Mouse (Mus musculus) thymus, adult 18-20 months (tissue): ENCODE results near the gene Ak5.
"Not testable (repeated sequence)": the region's sequence is repeated elsewhere in the genome, so short reads cannot be mapped to it uniquely, and the experiment has no call there.

ENCODE experiments used
- DNase-seq, 2 experiments: peaks; one replicate each; pipeline ENCODE4 v3.0.0; 2022; ENCODE audit warnings: mixed read lengths in 2 of 2

The Ak5 gene

DNA sequence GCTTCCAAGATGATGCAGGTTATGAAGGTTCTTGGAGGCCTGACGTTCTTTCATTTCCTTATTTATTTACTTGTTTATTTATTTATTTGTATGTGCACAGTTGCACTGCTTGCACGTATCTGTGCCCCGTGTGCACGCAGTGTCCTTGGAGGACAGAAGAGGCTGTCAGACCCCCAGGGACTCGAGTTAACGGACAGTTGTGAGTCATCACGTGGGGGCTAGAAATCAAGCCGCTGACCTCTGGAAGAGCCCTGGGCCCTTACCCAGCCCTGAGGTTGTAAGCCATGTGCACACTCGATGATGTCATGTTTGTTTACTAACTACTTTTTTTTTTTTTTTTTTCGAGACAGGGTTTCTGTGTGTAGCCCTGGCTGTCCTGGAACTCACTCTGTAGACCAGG, 197.8 kb downstream of the Ak5 start:
- no peak for DNase-seq

DNA sequence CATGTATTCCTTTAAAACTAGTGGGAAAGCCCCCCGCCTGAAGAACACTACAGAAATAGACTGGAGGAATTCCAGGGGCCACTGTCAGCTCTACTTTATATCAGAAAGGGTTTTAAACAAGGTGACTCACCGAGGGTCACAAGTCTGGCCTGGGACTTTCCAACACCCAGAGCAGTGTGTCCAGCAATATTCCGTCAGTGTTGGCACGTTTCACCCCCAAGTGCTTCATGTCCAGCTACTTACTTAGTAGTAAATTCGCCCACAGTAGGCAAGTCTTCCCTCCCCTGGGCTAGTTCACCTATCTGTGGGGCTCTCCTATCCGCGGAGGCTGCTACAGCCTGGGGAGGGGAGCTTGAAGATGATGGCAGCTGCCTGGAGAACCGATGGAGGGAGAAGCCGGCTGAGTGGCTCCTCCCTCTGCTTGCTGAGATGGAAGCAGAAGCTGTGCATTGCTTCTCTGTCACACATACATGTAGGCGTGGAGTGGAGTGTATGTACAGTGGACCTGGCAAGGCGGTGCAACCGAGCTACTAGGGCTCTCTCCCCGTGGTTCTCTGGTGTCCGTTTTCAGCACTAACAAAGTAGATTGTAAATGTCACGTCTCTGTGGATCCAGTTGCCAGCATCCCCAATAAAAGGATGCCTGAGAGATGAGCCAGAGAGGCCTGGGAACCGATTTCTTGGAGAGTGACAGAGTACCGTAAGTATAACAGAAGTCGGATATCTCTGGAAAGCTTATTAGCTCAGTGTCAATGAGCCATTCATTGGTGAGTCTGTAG, 198.5 kb downstream of the Ak5 start:
- no peak for DNase-seq

DNA sequence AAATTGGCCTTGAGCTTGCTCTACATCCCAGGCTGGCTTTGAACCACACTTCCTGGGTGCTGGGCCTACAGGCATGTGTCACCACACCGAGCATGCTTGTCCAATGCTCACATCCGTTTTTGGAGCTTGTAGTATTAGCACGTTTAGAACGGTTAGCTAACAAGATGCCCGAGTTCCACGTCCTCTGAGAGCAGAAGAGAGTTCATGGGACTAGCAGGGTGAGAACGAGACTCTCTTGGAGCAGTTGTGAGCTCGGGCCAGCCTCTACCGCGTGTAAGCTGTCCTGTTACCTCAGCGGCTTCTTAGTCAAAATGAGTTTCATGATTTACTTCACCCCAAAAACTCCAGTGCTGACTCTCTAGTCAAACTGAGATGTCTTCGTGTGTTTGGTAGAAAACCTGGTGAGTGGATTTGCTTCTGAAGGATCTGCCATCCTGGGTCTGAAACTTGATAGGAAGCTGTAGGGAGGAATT, 199.6 kb downstream of the Ak5 start:
- no peak for DNase-seq

DNA sequence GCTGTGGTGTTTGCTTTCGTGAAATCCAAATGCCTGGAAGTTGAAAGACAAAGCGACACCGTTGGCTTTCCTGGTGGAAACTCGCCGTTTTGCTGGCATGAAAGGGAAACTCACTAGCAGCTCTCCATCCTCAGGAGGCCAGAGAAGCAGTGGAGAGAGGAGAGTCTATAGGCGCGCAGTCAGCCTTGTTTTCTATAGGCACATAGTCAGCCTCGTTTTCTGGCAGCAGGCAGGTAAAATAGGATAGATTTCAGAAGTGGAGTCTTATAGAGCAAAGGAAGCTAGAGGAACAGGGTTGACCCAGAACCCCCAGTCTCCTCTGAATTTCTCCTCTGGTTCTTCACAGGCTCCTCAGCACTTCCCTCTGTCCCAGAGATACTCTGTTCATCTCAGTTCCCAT, 200.1 kb downstream of the Ak5 start:
- DNase-seq = no peak

DNA sequence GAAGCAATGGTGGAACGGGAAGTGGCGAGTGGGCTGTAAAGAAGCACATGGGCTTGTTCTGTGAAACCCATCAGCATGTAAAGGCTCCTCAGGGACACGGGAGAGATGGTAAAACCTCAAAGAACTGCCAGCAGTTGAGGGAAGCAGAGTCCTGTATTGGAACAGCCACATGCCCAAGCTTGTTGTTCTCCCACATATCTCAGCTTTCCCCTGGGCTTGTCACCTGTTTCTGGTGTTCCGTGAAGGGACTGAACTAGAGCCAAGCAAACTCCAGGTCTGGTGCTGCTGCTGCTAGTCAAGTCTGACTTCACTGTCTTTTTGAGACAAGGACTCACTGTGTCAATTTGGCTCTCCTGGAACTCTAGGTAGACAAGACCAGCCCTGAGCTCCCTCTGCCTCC, 200.8 kb downstream of the Ak5 start:
- DNase-seq = no peak

DNA sequence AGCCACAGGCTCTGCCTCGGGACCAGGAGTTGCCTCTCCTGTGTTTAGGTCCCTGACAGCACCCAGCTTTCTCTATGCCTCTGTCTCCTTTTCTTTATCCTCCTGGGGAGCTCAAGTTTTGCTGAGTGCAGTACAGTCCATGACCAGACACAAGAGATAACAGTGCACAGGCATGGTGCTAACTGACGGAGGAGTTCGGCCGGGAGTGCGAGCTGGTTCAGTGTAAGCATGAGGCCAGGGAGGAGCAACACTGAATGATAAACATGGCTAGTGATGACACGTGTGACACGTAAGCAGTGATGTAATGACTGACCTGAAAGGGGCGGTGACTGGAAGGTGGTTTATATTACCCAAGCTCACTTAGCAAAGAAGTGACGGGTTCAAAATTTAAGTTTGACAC, 201.3 kb downstream of the Ak5 start:
- DNase-seq = no peak

DNA sequence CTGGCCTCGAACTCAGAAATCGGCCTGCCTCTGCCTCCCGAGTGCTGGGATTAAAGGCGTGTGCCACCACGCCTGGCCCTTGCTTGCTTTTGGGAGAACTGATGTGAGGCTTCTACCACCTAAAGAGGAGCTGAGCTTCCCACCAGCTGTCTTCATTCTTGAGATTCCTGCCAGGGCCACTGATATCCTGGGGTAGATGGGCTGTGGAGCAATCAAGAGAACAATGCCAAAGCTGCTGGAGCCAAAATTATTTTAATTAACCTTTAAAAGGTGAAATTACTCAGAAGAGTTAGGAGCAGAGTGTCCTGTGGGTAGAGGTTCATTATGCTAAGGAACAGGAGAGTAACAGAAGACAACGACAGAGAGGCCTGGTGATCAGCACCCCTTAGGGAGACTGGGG, 202.8 kb downstream of the Ak5 start:
- no peak for DNase-seq

DNA sequence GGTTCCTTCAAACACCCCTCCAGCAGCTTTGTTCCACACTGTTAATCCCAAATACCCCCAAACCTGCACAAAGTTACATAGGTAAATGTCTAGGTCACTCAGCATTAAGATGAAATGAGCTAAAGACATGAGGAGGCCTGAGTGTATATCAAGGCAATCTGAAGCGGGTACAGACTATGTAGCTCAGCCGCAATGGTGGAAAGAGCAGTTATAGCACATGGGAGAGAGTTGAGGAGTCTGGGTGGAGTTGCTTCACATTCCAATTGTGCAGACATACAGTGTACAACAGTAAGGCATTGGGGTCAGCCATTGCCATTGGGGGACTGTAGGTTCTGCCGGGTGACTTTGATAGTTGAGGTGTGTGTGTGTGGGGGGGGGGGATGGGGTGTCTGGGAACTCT, 203.7 kb downstream of the Ak5 start:
- DNase-seq = no peak

DNA sequence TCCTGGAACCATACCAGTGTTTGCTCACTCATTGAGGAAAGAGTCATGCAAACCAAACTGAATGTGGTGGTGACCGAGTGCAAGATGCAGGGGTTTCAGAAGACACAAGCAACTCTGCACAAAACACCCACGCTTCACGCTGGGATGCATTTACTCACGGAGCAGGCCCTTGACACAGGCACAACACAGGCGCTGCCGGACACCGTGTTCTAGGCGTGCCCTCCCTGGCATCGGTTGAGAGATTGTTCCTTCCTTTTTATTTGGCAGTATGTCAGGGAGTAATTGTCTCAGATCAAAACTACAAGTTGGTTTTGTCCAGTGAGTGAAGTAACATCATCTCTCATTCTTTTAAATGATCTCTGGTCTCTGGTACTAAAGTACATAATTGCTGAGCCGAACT, 205.3 kb downstream of the Ak5 start:
- DNase-seq = no peak

DNA sequence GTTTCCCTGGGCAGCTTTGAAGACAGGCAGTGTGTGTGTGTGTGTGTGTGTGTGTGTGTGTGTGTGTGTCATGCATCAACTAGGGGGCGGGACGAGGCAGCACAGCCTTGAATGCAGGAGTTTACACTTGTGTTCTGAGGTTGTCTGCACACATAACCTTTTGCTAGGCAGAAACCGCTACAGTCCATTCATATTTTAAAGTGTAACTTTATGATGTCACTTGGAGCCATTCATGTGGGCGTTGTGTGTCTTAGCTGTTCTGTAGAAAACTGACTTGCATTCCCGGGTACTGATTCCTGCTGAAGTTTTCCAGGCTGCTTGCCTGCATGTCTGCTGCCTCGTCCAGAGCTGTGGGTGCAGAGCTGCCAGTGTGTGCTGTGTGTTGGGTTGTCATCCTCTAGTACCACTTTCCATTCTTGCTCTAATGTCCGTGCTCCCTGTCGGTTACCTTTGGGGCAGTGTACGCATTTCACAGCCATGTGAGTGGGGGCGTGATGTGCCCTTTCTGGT, 206.1 kb downstream of the Ak5 start:
- DNase-seq = no peak

DNA sequence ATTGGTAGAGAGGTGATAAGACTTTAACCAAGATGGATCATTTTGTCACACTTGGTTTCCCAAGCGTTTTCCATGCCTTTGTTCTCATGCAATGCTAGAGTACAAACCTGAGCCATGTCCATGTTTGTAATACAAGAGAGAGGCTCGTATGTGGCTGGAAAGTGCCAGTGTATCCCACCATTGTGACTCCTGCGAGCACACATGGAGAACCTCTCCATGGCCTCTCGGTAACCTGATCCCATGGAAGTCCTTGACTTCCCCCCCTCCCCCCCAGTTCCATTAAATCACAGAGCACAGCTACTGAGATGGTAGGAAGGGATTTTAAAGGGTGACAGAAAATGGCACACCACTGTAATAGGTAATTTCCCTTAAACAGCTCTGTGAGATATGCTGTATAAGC, 207.4 kb downstream of the Ak5 start:
- DNase-seq = no peak

DNA sequence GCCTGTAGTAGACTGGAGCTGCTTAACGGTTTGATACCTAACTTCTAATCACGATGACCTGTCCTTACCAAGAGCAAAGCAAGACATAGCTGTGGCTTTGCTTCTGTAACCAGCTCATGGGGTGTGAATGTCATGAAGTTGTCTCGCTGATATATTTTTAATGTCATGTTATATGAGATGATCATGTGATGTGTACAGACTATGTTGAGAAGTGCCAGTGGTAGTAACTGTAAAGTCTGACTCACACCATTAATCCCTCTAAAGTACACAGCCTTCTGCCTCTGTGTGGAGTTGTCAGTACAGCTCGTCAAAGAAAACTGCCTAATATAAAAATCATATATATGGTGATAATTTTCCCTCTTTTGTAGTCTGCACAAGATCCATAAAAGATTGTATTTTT, 209.3 kb downstream of the Ak5 start:
- DNase-seq = not testable (repeated sequence)

DNA sequence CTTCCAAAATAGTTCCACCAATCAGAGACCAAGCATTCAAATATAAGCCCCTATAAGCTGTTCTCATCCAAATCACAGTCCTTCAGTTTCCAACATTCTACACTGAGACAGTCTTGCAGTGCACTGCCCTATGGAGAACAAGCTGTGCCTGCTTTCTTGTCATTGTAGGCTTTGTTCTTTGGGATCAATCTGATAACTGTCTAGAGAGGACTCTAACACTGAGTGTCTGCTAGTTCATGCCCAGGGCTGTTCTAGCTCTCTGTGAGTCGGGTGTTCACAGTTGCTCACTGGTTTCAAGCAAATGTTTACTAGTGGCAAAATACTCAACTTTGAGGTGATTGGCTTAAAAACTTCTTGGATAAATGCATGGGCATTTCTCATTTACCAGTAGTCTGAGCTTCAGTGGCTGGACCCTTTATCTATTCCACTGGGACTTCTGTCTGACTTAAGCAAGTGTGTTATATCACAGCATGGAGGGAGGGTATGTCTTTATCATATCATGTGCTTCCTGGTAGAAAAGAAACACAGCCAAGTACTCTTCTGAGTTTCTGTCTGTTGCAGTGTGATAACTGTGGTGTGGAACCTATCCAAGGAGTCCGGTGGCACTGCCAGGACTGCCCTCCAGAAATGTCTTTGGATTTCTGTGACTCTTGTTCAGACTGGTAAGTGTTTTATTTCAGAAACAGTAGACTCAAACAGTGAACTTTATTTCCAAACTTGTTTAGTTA, 210.7 kb downstream of the Ak5 start:
- DNase-seq = no peak

DNA sequence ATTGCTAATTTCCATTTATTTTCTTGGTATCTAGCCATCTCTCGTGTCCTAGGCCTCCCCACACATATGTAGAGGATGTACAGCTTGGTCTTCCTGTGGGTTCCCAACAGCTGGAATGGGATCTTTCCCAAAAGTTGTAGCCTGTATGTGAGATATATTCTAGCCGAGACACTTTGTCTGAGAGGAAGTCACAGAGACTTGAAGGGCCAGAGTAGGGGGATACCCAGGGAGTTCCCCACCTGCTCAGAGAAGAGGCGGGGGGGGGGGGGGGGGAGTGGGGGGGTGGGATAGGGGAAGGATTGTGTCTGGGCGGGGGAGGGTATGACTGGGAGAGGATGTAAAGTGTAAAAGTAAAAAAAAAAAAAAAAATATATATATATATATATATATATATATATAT, 215.0 kb downstream of the Ak5 start:
- no peak for DNase-seq

DNA sequence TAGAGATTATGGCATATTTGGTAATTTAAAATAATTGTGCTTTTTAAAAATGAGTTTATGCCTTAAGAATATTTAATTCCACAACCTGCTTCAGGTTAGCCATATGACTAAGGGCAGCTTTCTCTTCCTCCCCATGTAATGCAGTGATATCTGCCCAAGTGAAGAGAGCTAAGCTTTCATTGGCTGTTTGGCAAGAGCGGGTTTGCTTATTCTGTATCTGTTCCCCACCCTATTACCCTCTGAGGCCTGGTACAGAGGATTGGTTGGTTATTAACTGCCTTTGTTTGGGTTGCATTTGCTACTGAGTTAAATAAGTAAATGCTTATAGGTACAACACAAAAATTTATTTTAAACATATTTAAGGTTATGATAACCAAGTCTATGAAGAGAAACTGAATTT, 221.2 kb downstream of the Ak5 start:
- DNase-seq = no peak

DNA sequence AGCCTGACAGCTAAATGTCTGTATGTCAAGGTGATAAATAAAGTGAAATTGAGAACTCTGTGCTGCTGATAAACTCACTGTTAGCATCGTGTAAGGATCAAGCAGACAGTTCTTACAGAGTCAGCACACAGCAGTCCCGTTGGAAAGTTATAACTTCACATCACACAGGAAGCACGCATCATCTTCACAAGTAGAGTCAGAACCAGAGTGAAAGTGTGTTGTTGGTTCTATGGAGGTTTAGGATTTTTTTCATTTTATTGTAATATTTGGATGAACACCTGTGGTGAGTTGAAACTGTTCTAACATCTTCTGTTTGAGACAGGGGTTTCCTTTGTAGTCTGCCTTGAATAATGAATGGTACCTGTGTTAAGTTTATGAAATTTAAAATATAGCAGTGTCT, 224.0 kb downstream of the Ak5 start:
- no peak for DNase-seq

DNA sequence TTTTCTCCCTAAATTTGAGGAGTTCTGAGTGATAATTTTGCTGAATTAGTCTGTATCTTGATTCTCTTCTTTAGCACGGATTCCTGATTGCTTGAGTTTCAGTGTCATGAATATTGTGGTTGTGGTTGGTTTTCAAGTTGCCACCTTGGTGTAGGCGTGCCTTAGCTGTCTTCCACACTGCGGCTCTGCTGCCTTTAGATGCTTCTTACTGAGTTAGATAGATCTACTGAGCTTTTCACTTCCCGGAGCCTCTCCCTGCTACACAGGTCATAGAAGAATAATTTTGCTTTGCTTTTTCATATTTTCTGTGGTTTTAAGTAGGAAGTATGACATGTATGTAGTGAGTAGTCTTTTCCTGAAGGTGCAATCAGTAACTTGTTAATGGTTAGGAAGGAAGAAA, 225.4 kb downstream of the Ak5 start:
- no peak for DNase-seq

DNA sequence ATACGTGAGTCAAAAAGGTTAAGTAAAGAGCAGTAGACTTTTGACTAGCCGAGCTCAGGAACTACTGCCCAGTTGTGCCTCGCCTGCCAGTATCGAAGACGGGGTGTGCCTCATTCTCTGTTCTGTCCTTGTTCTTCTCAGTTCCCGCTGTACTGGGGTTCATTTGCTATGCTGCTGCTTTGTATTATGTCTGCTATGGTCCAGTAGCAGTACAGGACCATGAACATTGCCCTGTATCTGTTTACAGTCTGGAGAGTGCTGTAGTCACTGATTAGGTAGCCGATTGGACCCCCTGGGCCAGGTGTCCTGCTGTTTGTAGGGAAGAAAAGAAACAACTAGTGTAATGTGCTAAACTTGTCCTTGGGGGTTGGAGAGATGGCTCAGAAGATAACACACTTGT, 230.1 kb downstream of the Ak5 start:
- DNase-seq = no peak

DNA sequence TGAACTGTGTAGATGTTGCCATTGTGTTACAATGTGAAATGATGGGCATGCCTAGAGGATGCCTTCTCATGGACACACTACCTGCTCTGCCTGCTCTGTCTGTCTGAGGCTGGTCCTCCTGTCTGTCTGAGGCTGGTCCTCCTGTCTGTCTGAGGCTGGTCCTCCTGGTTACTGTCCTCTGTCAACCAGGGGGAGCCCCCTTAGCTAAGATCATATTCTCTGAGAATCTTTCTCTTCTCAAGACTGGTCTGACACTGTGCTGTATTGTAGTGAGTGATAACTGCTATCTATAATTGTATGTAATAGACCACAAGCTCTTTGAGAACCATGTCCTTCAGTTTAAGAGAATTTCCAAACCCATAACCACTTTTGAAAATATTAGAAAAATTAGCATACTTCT, 232.6 kb downstream of the Ak5 start:
- no peak for DNase-seq

DNA sequence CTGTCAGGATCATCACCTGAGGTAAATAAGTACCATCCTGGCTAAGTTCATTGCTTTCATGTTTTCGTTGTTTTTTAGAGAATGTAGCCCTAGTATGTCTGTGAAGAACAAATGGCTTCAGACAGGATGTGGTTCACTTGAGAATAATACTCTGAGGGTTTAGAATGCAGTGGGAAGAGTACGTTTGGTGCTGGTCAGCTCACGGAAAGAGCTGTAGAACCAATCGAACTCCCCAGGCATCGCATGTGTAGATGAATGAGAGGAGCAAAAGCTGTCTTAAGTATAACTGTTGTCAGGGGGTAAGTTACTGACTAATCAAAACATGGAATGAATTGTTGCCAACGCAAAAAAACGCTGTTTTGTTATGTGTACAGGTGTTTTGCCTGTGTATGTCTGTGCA, 235.5 kb downstream of the Ak5 start:
- no peak for DNase-seq

DNA sequence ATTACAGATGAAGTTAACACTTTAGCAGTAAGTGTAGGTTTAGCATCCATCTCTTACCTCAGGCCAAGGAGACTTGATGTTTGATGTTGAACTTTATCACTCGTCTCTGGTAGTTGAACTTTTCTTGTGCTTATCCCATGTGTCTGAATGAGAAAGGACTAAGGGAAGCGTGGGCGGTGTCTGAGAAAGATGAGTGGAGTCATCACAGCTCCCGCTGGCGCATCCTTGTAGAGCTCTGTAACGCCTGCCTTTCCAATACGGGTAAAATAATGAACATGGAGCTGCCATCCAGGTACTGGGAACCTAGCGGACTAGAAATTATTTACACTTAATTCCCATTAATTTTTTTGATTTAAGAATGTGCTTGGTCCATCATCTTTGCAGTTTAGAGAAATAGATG, 239.2 kb downstream of the Ak5 start:
- no peak for DNase-seq
